Mouse (Mus musculus) neural tube, embryonic 12.5 days (tissue): ENCODE measurements around the gene Tead1. TPM values are rescaled to one million over a fixed set of nuclear protein-coding genes. Genes with fewer than 3 reads are reported as not detected.

Experiments used
- ATAC-seq: fragments of 200-750 bp; cut with Nextera tagmentation; 2 replicates; pipeline ENCODE4 v1.8.0; 2017; ENCODE audit warnings: low read depth, mild to moderate bottlenecking, moderate TSS enrichment, moderate library complexity; ENCODE audit not compliant: low FRiP score
- H3K27ac ChIP-seq: fragments of 300-500 bp; sonication (generic); 2 replicates; pipeline ENCODE4 v1.5.1; 2016
- H3K27me3 ChIP-seq: fragments of 300-500 bp; sonication (generic); replicated peaks from 2 replicates; pipeline ENCODE4 v1.6.1; 2016; ENCODE audit warnings: mild to moderate bottlenecking
- H3K36me3 ChIP-seq: fragments of 300-500 bp; sonication (generic); 2 replicates; pipeline ENCODE4 v1.6.1; 2016; ENCODE audit warnings: mild to moderate bottlenecking
- H3K4me1 ChIP-seq: fragments of 300-500 bp; sonication (generic); 2 replicates; pipeline ENCODE4 v1.6.1; 2016
- H3K4me2 ChIP-seq: fragments of 300-500 bp; sonication (generic); replicated peaks from 2 replicates; pipeline ENCODE4 v1.6.1; 2016; ENCODE audit warnings: mild to moderate bottlenecking
- H3K4me3 ChIP-seq: fragments of 300-500 bp; sonication (generic); 2 replicates; pipeline ENCODE4 v1.5.1; 2016
- H3K9ac ChIP-seq: fragments of 300-500 bp; sonication (generic); 2 replicates; pipeline ENCODE4 v1.6.1; 2016; ENCODE audit warnings: mild to moderate bottlenecking
- H3K9me3 ChIP-seq: fragments of 300-500 bp; sonication (generic); 2 replicates; pipeline ENCODE4 v1.6.1; 2016; ENCODE audit warnings: mild to moderate bottlenecking
- WGBS: fragments of 180-500 bp; shearing (Covaris S2); methylation state at CpG from one replicate; pipeline ENCODE4 v1.1.7; 2016; 5-methylcytosine and 5-hydroxymethylcytosine counted together
- polyA plus RNA-seq: library from polyadenylated mRNA; unstranded; fragments of >200 nt; fragmentation: Nextera tagmentation; extraction: Ambion mirVana; gene quantifications from 2 replicates; pipeline ENCODE4 v1.2.1, GENCODE M21; 2016

Tead1 gene
- polyA plus RNA-seq, 1 experiment from 2014 or later = 20.9 TPM

DNA sequence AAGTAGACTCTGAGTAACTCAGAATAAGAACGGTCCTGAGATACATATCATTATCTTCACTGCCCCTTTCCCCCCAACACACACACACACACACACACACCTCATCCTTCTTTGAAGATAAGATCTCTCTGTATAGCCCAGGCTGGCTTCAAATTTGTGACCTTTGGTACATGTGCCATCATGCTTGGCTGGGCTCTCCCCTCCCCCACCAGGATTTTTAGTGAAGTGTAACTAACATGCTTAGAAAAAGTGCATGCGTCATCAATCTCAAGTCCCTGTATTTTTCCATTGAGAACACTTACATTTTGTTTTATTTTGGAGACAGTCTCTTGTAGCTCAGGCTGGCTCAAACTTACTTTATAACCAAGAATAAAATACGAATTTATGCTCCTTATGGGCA, 68.1 kb downstream of the Tead1 start:
- WGBS = 73% methylated on average over 3 of the region's 3 CpGs
- Histone ChIP-seq H3K9me3 (no peaks in the 10 kb centered on the region), H3K27me3 (no peaks in the 10 kb centered on the region), H3K4me2 (no peak overlapping the region), H3K4me1 (peaks cover 18% of the 10 kb centered on the region), H3K9ac (no peak overlapping the region), H3K4me3 (no peak overlapping the region), H3K27ac (no peak overlapping the region), H3K36me3 (no peaks in the 10 kb centered on the region)
- ATAC-seq = no peak

DNA sequence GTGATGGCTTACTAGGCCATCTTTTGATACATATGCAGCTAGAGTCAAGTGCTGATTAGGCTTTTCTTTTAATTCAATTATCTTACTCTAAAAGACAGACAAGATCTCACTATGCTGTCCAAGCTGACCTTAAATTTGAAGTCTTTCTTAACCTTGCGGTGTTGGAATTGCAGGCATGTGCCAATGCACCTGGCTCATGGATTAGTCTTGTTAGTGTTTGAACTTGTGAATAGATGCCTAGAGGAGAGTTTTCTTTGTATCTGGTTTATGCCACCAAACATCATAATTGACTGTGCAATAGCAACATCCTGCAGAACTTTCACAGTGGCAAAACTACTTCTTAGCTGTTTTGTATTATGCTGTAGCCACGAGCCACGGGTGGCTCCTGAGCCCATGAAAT, 68.7 kb downstream of the Tead1 start:
- H3K27ac ChIP-seq = no peak overlapping the region
- H3K27me3 ChIP-seq = no peaks in the 10 kb centered on the region
- peaks cover 13% of the 10 kb centered on the region for H3K4me1 ChIP-seq
- no peaks in the 10 kb centered on the region for H3K9me3 ChIP-seq
- H3K4me3 ChIP-seq = no peak overlapping the region
- no peak for ATAC-seq
- 89% methylated on average over 3 of the region's 3 CpGs for WGBS
- no peak overlapping the region for H3K4me2 ChIP-seq
- H3K9ac ChIP-seq = no peak overlapping the region
- no peaks in the 10 kb centered on the region for H3K36me3 ChIP-seq

GRCm38 (mm10) chr7:112748327-112748726, 69.2 kb downstream of the Tead1 start:
- H3K27me3 ChIP-seq = no peaks in the 10 kb centered on the region
- WGBS = 93% methylated on average over 4 of the region's 4 CpGs
- no peak overlapping the region for H3K27ac ChIP-seq
- H3K4me2 ChIP-seq = no peak overlapping the region
- ATAC-seq = no peak
- H3K4me3 ChIP-seq = no peak overlapping the region
- H3K36me3 ChIP-seq = no peaks in the 10 kb centered on the region
- H3K9me3 ChIP-seq = no peaks in the 10 kb centered on the region
- H3K4me1 ChIP-seq = peaks cover 8% of the 10 kb centered on the region
- no peak overlapping the region for H3K9ac ChIP-seq

- no peaks in the 10 kb centered on the region for H3K36me3 ChIP-seq
- H3K9ac ChIP-seq = no peak overlapping the region
- no peaks in the 10 kb centered on the region for H3K27me3 ChIP-seq
- no peaks in the 10 kb centered on the region; the same call in 1 of the 2 replicates for H3K4me1 ChIP-seq
- H3K27ac ChIP-seq = no peak overlapping the region
- H3K9me3 ChIP-seq = no peaks in the 10 kb centered on the region
- 92% methylated on average over 9 of the region's 9 CpGs for WGBS
- H3K4me2 ChIP-seq = no peak overlapping the region
- ATAC-seq = no peak
- no peak overlapping the region for H3K4me3 ChIP-seq
Observed at GRCm38 (mm10) chr7:112750101-112750500, 71.0 kb downstream of the Tead1 start.

DNA sequence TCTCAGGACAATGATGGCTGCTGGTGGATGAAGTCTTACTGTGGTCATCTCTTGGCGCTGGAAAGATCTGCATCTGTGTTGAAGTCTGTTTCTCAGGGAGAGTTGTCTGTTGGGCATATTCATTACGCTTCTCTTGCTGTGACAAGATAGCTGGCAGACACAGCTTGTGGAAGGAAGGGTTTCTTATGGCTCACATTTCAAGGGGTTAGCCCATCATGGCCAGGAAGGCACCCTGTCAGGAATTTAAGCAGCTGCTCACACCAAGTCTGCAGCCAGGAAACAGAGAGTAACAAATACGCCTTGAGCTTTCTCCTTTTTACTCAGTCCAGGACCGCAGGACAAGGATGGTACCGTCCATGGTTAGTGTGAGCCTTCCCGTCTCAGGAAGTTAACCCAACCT, 73.2 kb downstream of the Tead1 start:
- H3K9ac ChIP-seq = no peak overlapping the region

GRCm38 (mm10) chr7:112753314-112753713, 74.2 kb downstream of the Tead1 start:
- 71% methylated on average over 6 of the region's 6 CpGs for WGBS
- ATAC-seq = no peak
- Histone ChIP-seq H3K9me3 (no peaks in the 10 kb centered on the region), H3K9ac (no peak overlapping the region), H3K4me3 (no peak overlapping the region), H3K27me3 (no peaks in the 10 kb centered on the region), H3K36me3 (no peaks in the 10 kb centered on the region), H3K27ac (no peak overlapping the region), H3K4me1 (peaks cover 5% of the 10 kb centered on the region; the same call in 1 of the 2 replicates), H3K4me2 (no peak overlapping the region)

More for the DNA sequence above, 73.2 kb downstream of the Tead1 start:
- no peak overlapping the region for H3K27ac ChIP-seq
- H3K36me3 ChIP-seq = no peaks in the 10 kb centered on the region
- H3K4me2 ChIP-seq = no peak overlapping the region
- no peaks in the 10 kb centered on the region; the same call in 1 of the 2 replicates for H3K4me1 ChIP-seq
- H3K9me3 ChIP-seq = no peaks in the 10 kb centered on the region
- no peaks in the 10 kb centered on the region for H3K27me3 ChIP-seq
- WGBS = 92% methylated on average over 6 of the region's 6 CpGs
- H3K4me3 ChIP-seq = no peak overlapping the region
- no peak for ATAC-seq

DNA sequence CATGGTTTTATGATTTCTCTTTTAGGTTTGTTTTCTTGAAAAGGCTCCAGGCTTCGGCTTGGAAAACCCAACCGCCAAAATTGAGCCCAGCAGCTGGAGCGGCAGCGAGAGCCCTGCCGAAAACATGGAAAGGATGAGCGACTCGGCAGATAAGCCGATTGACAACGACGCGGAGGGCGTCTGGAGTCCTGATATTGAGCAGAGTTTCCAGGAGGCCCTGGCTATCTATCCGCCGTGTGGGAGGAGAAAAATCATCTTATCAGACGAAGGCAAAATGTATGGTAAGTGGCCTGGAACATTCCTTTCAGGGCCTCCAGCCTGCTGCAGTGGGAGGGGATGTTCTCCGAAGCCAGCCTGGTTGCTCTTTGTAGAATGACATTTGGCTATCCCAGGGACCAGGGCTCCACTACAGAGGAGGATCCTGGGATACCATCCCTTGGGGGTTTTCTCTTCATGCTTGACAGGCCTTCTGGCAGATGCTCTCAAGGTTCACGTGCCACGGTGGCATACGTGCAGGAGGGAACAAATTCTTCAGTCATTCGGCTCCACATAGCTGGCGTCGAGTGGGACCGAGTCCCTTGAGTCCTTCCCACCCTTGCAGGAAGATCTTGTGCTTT, 80.3 kb downstream of the Tead1 start:
- Histone ChIP-seq H3K36me3 (no peaks in the 10 kb centered on the region), H3K9ac (no peak overlapping the region), H3K4me2 (no peak overlapping the region), H3K4me1 (peaks cover 52% of the 10 kb centered on the region), H3K4me3 (no peak overlapping the region), H3K27me3 (no peaks in the 10 kb centered on the region), H3K27ac (no peak overlapping the region), H3K9me3 (no peaks in the 10 kb centered on the region)
- WGBS = 83% methylated on average over 23 of the region's 23 CpGs
- ATAC-seq = no peak

GRCm38 (mm10) chr7:112760293-112760692, 81.2 kb downstream of the Tead1 start:
- Histone ChIP-seq H3K4me2 (0 out of 2 replicates have a peak overlapping the region, but pooled peaks have one; percentile 5), H3K9me3 (no peaks in the 10 kb centered on the region), H3K36me3 (no peaks in the 10 kb centered on the region), H3K4me3 (no peak overlapping the region), H3K4me1 (peaks cover 52% of the 10 kb centered on the region), H3K27me3 (no peaks in the 10 kb centered on the region), H3K9ac (no peak overlapping the region), H3K27ac (no peak overlapping the region)
- ATAC-seq = peak; percentile 11; the same call in 1 of the 2 replicates
- WGBS = 65% methylated on average over 3 of the region's 3 CpGs

GRCm38 (mm10) chr7:112760782-112761181, 81.7 kb downstream of the Tead1 start:
- WGBS = 27% methylated on average over 8 of the region's 8 CpGs
- Histone ChIP-seq H3K27ac (peak overlapping the region; percentile 21; the same call in 1 of the 2 replicates), H3K4me2 (peak overlapping the region; percentile 5; the same call in 1 of the 2 replicates), H3K27me3 (no peaks in the 10 kb centered on the region), H3K9ac (no peak overlapping the region), H3K9me3 (no peaks in the 10 kb centered on the region), H3K36me3 (no peaks in the 10 kb centered on the region), H3K4me1 (peaks cover 52% of the 10 kb centered on the region), H3K4me3 (no peak overlapping the region)
- peak; percentile 77 for ATAC-seq

GRCm38 (mm10) chr7:112762870-112763269, 83.8 kb downstream of the Tead1 start:
- no peak overlapping the region for H3K4me2 ChIP-seq
- no peaks in the 10 kb centered on the region for H3K27me3 ChIP-seq
- no peak overlapping the region for H3K9ac ChIP-seq
- 73% methylated on average over 2 of the region's 2 CpGs for WGBS
- peaks cover 50% of the 10 kb centered on the region for H3K4me1 ChIP-seq
- H3K9me3 ChIP-seq = no peaks in the 10 kb centered on the region
- H3K36me3 ChIP-seq = no peaks in the 10 kb centered on the region
- no peak for ATAC-seq
- no peak overlapping the region for H3K4me3 ChIP-seq
- no peak overlapping the region for H3K27ac ChIP-seq

DNA sequence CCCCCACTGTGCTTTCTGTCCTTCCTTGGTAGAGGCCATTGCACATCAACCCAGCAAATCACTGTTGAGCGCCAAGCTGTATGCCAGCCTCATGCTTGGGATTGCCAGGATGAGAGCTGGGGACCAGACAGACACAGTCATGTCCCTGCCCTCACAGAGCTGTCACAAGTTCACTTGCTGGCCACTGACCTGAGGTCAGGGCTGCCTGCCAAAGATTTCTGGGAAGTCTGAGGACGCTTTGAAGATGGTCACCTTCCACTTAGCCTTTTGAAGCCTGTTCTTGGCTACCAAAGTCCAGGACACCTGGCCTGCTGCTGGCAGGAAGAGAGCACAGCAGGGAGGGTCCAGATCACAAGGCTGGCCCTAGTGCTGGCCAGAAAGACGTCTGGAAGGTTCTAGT, 84.4 kb downstream of the Tead1 start:
- 66% methylated on average over 3 of the region's 3 CpGs for WGBS
- Histone ChIP-seq H3K4me2 (no peak overlapping the region), H3K27me3 (no peaks in the 10 kb centered on the region), H3K9me3 (no peaks in the 10 kb centered on the region), H3K36me3 (no peaks in the 10 kb centered on the region), H3K9ac (no peak overlapping the region), H3K27ac (no peak overlapping the region), H3K4me3 (no peak overlapping the region), H3K4me1 (peaks cover 47% of the 10 kb centered on the region)
- no peak for ATAC-seq

GRCm38 (mm10) chr7:112764921-112765320, 85.8 kb downstream of the Tead1 start:
- Histone ChIP-seq H3K27ac (no peak overlapping the region), H3K4me2 (no peak overlapping the region), H3K9ac (no peak overlapping the region), H3K27me3 (no peaks in the 10 kb centered on the region), H3K36me3 (no peaks in the 10 kb centered on the region), H3K4me1 (peaks cover 42% of the 10 kb centered on the region), H3K9me3 (no peaks in the 10 kb centered on the region), H3K4me3 (no peak overlapping the region)
- WGBS = 85% methylated on average over 4 of the region's 4 CpGs
- no peak for ATAC-seq

- Histone ChIP-seq H3K4me2 (no peak overlapping the region), H3K4me3 (no peak overlapping the region), H3K9me3 (no peaks in the 10 kb centered on the region), H3K9ac (no peak overlapping the region), H3K4me1 (peaks cover 17% of the 10 kb centered on the region), H3K27me3 (no peaks in the 10 kb centered on the region), H3K36me3 (no peaks in the 10 kb centered on the region), H3K27ac (no peak overlapping the region)
- ATAC-seq = no peak
- 82% methylated on average over 2 of the region's 2 CpGs for WGBS
Observed at GRCm38 (mm10) chr7:112769866-112770265, 90.7 kb downstream of the Tead1 start.
